Mouse (Mus musculus): ENCODE measurements around the gene Chchd10. TPM values are rescaled to one million over a fixed set of nuclear protein-coding genes. Genes with fewer than 3 reads are reported as not detected.

Gene Chchd10
- polyA plus RNA-seq, 1 experiment from 2014 or later: 6.9 TPM

DNA sequence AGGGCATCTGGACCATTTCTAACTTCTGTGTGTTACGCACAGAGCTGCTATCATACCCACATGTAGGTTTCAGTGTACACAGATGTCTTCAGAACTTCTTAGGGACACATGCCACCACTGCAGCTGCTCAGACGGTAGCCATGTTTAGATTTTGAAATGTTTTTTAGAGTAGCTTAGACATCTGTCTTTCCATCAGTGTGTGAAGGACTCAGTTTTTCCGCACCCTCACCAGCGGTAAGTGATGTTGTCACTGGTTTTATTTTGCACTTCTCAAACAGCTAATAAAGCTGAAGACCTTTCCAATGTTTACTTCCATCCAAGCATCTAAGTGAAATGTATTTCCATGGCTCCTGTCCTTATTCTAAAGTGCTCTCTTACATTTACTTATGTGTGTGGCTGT, 26.0 kb upstream of the Chchd10 start:
- no peaks in the 10 kb centered on the region for H3K4me1 ChIP-seq
- H3K4me3 ChIP-seq: no peak overlapping the region
- no peak overlapping the region for H3K27ac ChIP-seq (replicated peaks)
- no peaks in the 10 kb centered on the region for H3K27me3 ChIP-seq (ENCODE audit: low read depth, poor library complexity, severe bottlenecking)
- 97% methylated on average over 4 of the region's 4 CpGs for WGBS
- H3K36me3 ChIP-seq: peaks cover 99% of the 10 kb centered on the region
- no peaks in the 10 kb centered on the region for H3K9me3 ChIP-seq (replicated peaks)
- DNase-seq (ENCODE audit: low spot score): no peak

DNA sequence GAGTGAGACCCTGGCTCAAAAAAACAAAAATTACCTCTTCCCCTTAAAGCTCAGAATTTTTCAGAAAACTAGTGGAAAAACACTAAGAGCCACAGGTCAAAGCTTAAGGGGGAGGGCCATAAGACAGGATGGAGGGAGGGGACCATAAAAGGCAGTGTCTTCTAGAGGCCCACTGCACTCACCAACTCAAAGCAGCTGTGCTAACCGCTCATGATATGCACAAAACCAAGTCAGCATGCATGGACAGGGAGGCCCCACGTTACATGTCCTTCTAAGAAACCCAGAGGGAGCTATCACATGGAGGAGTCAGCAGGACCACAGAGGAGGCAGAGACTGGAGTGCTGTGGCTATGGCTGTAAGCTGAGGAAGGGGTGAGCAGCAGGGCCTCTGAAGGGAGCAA, 22.2 kb upstream of the Chchd10 start:
- Histone ChIP-seq H3K4me3 (no peak overlapping the region), H3K4me1 (no peaks in the 10 kb centered on the region), H3K27me3 (ENCODE audit: low read depth, poor library complexity, severe bottlenecking) (no peaks in the 10 kb centered on the region), H3K36me3 (peaks cover 96% of the 10 kb centered on the region), H3K27ac (replicated peaks) (no peak overlapping the region), H3K9me3 (replicated peaks) (no peaks in the 10 kb centered on the region)
- no peak for DNase-seq (ENCODE audit: low spot score)
- WGBS: 89% methylated on average over 2 of the region's 2 CpGs

- H3K4me1 ChIP-seq: 0 out of 2 replicates have a peak, but pooled peaks cover under 1% of the 10 kb centered on the region
- DNase-seq (ENCODE audit: low spot score): no peak
- H3K27me3 ChIP-seq (ENCODE audit: low read depth, poor library complexity, severe bottlenecking): no peaks in the 10 kb centered on the region
- no peak overlapping the region for H3K27ac ChIP-seq (replicated peaks)
- peaks cover 96% of the 10 kb centered on the region for H3K36me3 ChIP-seq
- H3K9me3 ChIP-seq (replicated peaks): no peaks in the 10 kb centered on the region
- WGBS: 81% methylated on average over 6 of the region's 6 CpGs
- no peak overlapping the region for H3K4me3 ChIP-seq
Measured at GRCm38 (mm10) chr10:75913013-75913589, 19.8 kb upstream of the Chchd10 start.

DNA sequence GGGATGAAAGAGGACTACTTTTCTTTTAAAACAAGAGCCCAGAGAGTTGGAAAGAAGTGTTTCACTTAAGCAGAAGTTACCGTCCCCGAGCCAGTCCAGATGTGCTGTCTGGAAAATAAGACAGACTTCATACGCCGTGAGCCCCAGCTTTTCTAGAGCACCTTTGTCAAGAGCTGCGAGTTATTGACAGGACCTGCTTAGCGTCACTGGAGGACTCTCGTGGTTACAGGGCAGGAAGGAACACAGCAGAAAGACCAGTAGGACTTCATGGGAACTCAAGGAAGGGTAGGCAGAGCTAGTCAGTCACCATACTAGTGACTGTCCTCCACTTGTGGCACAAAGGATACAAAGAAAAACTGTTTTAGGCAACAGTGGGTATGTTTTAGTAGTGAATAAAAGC, 17.4 kb upstream of the Chchd10 start:
- no peak overlapping the region for H3K4me3 ChIP-seq
- DNase-seq (ENCODE audit: low spot score): no peak
- H3K27me3 ChIP-seq (ENCODE audit: low read depth, poor library complexity, severe bottlenecking): no peaks in the 10 kb centered on the region
- H3K27ac ChIP-seq (replicated peaks): no peak overlapping the region
- peaks cover 23% of the 10 kb centered on the region for H3K4me1 ChIP-seq
- peaks cover 90% of the 10 kb centered on the region for H3K36me3 ChIP-seq
- 93% methylated on average over 7 of the region's 7 CpGs for WGBS
- H3K9me3 ChIP-seq (replicated peaks): no peaks in the 10 kb centered on the region

DNA sequence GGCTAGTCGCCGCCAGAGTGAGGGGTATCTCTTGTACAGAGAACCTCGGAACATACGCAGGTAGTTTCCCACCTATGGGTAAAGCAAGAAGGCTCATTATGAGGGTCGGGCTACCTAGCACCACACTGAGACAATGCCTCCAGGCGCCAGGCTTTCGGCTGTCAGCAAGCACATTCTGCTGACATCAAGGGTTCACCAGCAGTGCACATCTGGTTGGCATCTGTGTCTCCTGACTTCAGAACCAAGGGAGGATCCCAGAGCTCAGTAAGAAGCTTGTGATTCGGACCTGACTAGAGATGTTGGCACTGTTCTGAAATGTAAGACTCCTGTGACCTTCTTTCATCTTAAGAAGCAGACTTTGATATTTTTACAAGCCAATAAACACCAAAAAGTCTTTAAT, 16.1 kb upstream of the Chchd10 start:
- H3K27ac ChIP-seq (replicated peaks): no peak overlapping the region
- H3K4me1 ChIP-seq: peaks cover 26% of the 10 kb centered on the region
- peaks cover 78% of the 10 kb centered on the region for H3K36me3 ChIP-seq
- no peaks in the 10 kb centered on the region for H3K27me3 ChIP-seq (ENCODE audit: low read depth, poor library complexity, severe bottlenecking)
- no peak for DNase-seq (ENCODE audit: low spot score)
- H3K4me3 ChIP-seq: no peak overlapping the region
- 81% methylated on average over 8 of the region's 8 CpGs for WGBS
- no peaks in the 10 kb centered on the region for H3K9me3 ChIP-seq (replicated peaks)

DNA sequence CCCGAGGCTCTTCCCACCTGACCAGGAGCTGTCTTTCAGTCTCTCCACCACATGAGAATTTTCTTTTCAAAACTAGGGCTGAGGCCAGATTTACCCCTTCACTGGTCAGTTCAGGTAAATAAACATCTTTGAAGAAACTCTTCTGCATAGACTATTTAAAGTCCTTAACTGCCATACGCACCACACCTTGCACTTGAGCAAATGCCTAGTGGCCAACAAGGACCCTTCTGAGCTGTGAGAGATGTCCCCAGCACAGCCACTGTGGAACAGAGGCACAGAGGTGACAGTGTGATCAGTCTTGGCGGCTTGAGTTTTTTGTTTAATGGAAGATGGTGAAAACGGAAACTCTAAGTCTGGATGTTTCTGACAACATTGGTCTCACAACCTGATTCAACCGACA, 13.9 kb upstream of the Chchd10 start:
- WGBS: 92% methylated on average over 5 of the region's 5 CpGs
- Histone ChIP-seq H3K36me3 (peaks cover 62% of the 10 kb centered on the region), H3K4me3 (no peak overlapping the region)

GRCm38 (mm10) chr10:75921026-75921725, 11.8 kb upstream of the Chchd10 start, which contains the start of gene Smarcb1:
Gene Smarcb1, minus strand, starts transcription at chr10:75921617.
- under 1% methylated on average over 76 of the region's 76 CpGs for WGBS
- H3K36me3 ChIP-seq: peaks cover 56% of the 10 kb centered on the region

More for the DNA sequence above, 13.9 kb upstream of the Chchd10 start:
- H3K27ac ChIP-seq (replicated peaks): no peak overlapping the region
- DNase-seq (ENCODE audit: low spot score): no peak
- H3K4me1 ChIP-seq: peaks cover 38% of the 10 kb centered on the region
- no peaks in the 10 kb centered on the region for H3K27me3 ChIP-seq (ENCODE audit: low read depth, poor library complexity, severe bottlenecking)
- no peaks in the 10 kb centered on the region for H3K9me3 ChIP-seq (replicated peaks)

GRCm38 (mm10) chr10:75921726-75922560, 11.0 kb upstream of the Chchd10 start:
- H3K27me3 ChIP-seq (ENCODE audit: low read depth, poor library complexity, severe bottlenecking): no peaks in the 10 kb centered on the region
- H3K4me3 ChIP-seq: peak overlapping the region; percentile 91
- no peak for DNase-seq (ENCODE audit: low spot score)
- peak overlapping the region; percentile 99 for H3K27ac ChIP-seq (replicated peaks)
- peaks cover 54% of the 10 kb centered on the region for H3K36me3 ChIP-seq
- no peaks in the 10 kb centered on the region for H3K9me3 ChIP-seq (replicated peaks)
- WGBS: 8% methylated on average over 22 of the region's 22 CpGs
- H3K4me1 ChIP-seq: peaks cover 38% of the 10 kb centered on the region

More at GRCm38 (mm10) chr10:75921026-75921725, 11.8 kb upstream of the Chchd10 start, which contains the start of gene Smarcb1:
- DNase-seq (ENCODE audit: low spot score): peak; percentile 94
- Histone ChIP-seq H3K27me3 (ENCODE audit: low read depth, poor library complexity, severe bottlenecking) (no peaks in the 10 kb centered on the region), H3K27ac (replicated peaks) (peak within 1 kb of the TSS; percentile 99), H3K9me3 (replicated peaks) (no peaks in the 10 kb centered on the region), H3K4me3 (peak within 1 kb of the TSS; percentile 91), H3K4me1 (peaks cover 38% of the 10 kb centered on the region)

DNA sequence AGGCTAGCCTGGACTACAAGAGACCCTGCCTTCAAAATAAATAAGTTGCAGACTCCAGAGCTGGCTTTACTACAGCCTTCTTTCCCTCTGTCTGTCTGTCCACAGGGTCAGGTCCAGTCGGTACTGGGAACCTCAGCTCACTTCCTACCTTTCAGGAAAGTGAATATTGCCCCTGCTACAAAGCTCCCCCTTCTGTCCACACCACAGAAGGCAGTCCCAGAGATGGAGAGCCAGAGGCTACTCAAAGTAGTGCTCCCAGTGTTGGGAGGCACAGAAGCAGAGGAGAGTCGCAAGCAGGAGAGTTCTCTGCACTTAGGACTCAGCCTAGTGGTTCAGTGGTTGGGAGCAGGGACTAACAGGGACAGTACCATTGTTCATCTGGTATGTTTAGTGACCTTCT, 8.6 kb upstream of the Chchd10 start:
- H3K27ac ChIP-seq (replicated peaks): no peak overlapping the region
- DNase-seq (ENCODE audit: low spot score): no peak
- peaks cover 39% of the 10 kb centered on the region for H3K36me3 ChIP-seq
- peaks cover 9% of the 10 kb centered on the region for H3K27me3 ChIP-seq (ENCODE audit: low read depth, poor library complexity, severe bottlenecking)
- H3K9me3 ChIP-seq (replicated peaks): no peaks in the 10 kb centered on the region
- WGBS: 67% methylated on average over 2 of the region's 2 CpGs
- peaks cover 27% of the 10 kb centered on the region for H3K4me1 ChIP-seq
- H3K4me3 ChIP-seq: no peak overlapping the region

DNA sequence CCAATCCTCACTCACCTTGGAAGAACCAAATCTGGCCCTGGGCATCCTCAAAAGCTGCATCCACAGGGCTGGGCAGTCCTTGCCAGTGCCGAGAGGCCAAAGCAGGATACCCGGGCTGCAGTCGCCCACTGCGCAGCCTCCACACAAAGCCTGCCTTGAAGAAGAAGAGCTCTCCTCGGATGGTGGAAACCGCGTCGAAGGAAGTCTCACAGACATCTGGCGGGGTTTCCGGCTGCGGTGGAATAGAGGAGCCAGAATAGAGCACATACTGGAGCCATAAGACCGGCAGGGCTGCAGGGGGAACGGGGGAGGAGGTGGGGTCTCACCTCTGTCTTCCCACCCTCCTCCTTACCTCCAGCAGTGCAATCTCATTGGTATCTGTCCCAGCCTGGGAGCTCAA, 6.5 kb upstream of the Chchd10 start:
- peaks cover 34% of the 10 kb centered on the region for H3K36me3 ChIP-seq
- no peak for DNase-seq (ENCODE audit: low spot score)
- H3K27me3 ChIP-seq (ENCODE audit: low read depth, poor library complexity, severe bottlenecking): peaks cover 30% of the 10 kb centered on the region
- H3K4me3 ChIP-seq: no peak overlapping the region
- peaks cover 24% of the 10 kb centered on the region for H3K4me1 ChIP-seq
- no peak overlapping the region for H3K27ac ChIP-seq (replicated peaks)
- 70% methylated on average over 13 of the region's 13 CpGs for WGBS
- H3K9me3 ChIP-seq (replicated peaks): no peaks in the 10 kb centered on the region

DNA sequence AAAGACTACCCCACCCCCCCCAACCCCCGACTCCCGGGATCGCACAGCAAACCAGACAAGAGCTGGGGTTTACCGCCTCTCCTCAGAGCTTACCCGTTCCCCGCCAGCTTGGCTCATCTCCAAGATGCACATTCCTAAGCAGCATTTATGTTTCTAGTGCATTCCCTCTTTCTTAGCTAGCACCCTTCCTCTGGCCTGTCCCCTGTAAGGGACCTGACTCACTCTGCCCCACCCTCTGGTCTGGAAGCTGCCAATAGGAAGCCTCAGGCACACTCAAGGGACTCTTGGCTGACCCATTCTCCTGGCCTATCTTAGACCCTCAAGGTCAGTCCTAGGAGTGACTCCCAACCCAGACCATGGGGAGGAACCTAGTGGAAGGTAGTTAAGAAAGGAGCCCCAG, 2.6 kb upstream of the Chchd10 start:
- no peak for DNase-seq (ENCODE audit: low spot score)
- peaks cover 37% of the 10 kb centered on the region for H3K4me1 ChIP-seq
- peaks cover 20% of the 10 kb centered on the region for H3K36me3 ChIP-seq
- WGBS: 33% methylated on average over 6 of the region's 6 CpGs
- H3K4me3 ChIP-seq: no peak overlapping the region
- H3K9me3 ChIP-seq (replicated peaks): no peaks in the 10 kb centered on the region
- no peak overlapping the region for H3K27ac ChIP-seq (replicated peaks)
- H3K27me3 ChIP-seq (ENCODE audit: low read depth, poor library complexity, severe bottlenecking): peaks cover 67% of the 10 kb centered on the region

- Histone ChIP-seq H3K9me3 (replicated peaks) (no peaks in the 10 kb centered on the region), H3K27ac (replicated peaks) (peak overlapping the region; percentile 88; the same call in 1 of the 2 replicates), H3K27me3 (ENCODE audit: low read depth, poor library complexity, severe bottlenecking) (peaks cover 77% of the 10 kb centered on the region), H3K4me1 (peaks cover 48% of the 10 kb centered on the region), H3K4me3 (peak overlapping the region; percentile 72), H3K36me3 (peaks cover 13% of the 10 kb centered on the region)
- no peak for DNase-seq (ENCODE audit: low spot score)
- 21% methylated on average over 7 of the region's 7 CpGs for WGBS
Measured at GRCm38 (mm10) chr10:75931311-75931710, 1.6 kb upstream of the Chchd10 start.
